Mouse (Mus musculus): ENCODE measurements around the gene 1190005I06Rik.

1190005I06Rik gene

GRCm38 (mm10) chr8:120647532-120647931 is at the start of gene 1190005I06Rik:
Gene 1190005I06Rik (minus strand): TSS chr8:120647632.
- DNase-seq (ENCODE audit: low read depth, low spot score) = no peak

GRCm38 (mm10) chr8:120696401-120697153 is 49.1 kb upstream of the 1190005I06Rik start:
- DNase-seq (ENCODE audit: low read depth, low spot score) = no peak

GRCm38 (mm10) chr8:120693861-120694493 is 46.5 kb upstream of the 1190005I06Rik start:
- no peak for DNase-seq (ENCODE audit: low read depth, low spot score)

- DNase-seq (ENCODE audit: low read depth, low spot score) = no peak
Observed at GRCm38 (mm10) chr8:120692934-120693333, 45.5 kb upstream of the 1190005I06Rik start.

- DNase-seq (ENCODE audit: low read depth, low spot score) = no peak
Observed at GRCm38 (mm10) chr8:120688511-120688910, 41.1 kb upstream of the 1190005I06Rik start.

GRCm38 (mm10) chr8:120687786-120688185 is 40.4 kb upstream of the 1190005I06Rik start:
- no peak for DNase-seq (ENCODE audit: low read depth, low spot score)

GRCm38 (mm10) chr8:120686576-120686975 is 39.1 kb upstream of the 1190005I06Rik start:
- no peak for DNase-seq (ENCODE audit: low read depth, low spot score)

GRCm38 (mm10) chr8:120686051-120686450 is 38.6 kb upstream of the 1190005I06Rik start:
- no peak for DNase-seq (ENCODE audit: low read depth, low spot score)

GRCm38 (mm10) chr8:120685591-120685990 is 38.2 kb upstream of the 1190005I06Rik start:
- no peak for DNase-seq (ENCODE audit: low read depth, low spot score)

- no peak for DNase-seq (ENCODE audit: low read depth, low spot score)
Observed at GRCm38 (mm10) chr8:120685097-120685496, 37.7 kb upstream of the 1190005I06Rik start.

GRCm38 (mm10) chr8:120684082-120684481 is 36.6 kb upstream of the 1190005I06Rik start:
- no peak for DNase-seq (ENCODE audit: low read depth, low spot score)

- DNase-seq (ENCODE audit: low read depth, low spot score) = peak; percentile 16
Observed at GRCm38 (mm10) chr8:120683602-120684001, 36.2 kb upstream of the 1190005I06Rik start.

- DNase-seq (ENCODE audit: low read depth, low spot score) = no peak
Observed at GRCm38 (mm10) chr8:120681113-120681512, 33.7 kb upstream of the 1190005I06Rik start.

- DNase-seq (ENCODE audit: low read depth, low spot score) = peak; percentile 22
Observed at GRCm38 (mm10) chr8:120680405-120680804, 33.0 kb upstream of the 1190005I06Rik start.

- no peak for DNase-seq (ENCODE audit: low read depth, low spot score)
Observed at GRCm38 (mm10) chr8:120679629-120680387, 32.4 kb upstream of the 1190005I06Rik start.

- peak; percentile 82 for DNase-seq (ENCODE audit: low read depth, low spot score)
Observed at GRCm38 (mm10) chr8:120678447-120678846, 31.0 kb upstream of the 1190005I06Rik start.

GRCm38 (mm10) chr8:120675718-120676117 is 28.3 kb upstream of the 1190005I06Rik start:
- peak; percentile 6 for DNase-seq (ENCODE audit: low read depth, low spot score)

GRCm38 (mm10) chr8:120673298-120673697 is 25.9 kb upstream of the 1190005I06Rik start:
- no peak for DNase-seq (ENCODE audit: low read depth, low spot score)

GRCm38 (mm10) chr8:120672626-120673229 is 25.3 kb upstream of the 1190005I06Rik start:
- DNase-seq (ENCODE audit: low read depth, low spot score) = no peak

- no peak for DNase-seq (ENCODE audit: low read depth, low spot score)
Observed at GRCm38 (mm10) chr8:120671775-120672174, 24.3 kb upstream of the 1190005I06Rik start.

GRCm38 (mm10) chr8:120668374-120668905 is 21.0 kb upstream of the 1190005I06Rik start, which contains the start of gene Emc8:
Gene Emc8 (minus strand): TSS chr8:120668573.
- DNase-seq (ENCODE audit: low read depth, low spot score) = no peak

All from 3T3-L1 (cell line).